Mouse (Mus musculus) kidney, embryonic 14.5 days (tissue): ENCODE measurements around the gene Tbc1d16. TPM values are rescaled to one million over a fixed set of nuclear protein-coding genes. Genes with fewer than 3 reads are reported as not detected.

Experiments
- ATAC-seq: fragments of 200-750 bp; cut with Nextera tagmentation; 2 replicates; pipeline ENCODE4 v1.8.0; 2017; ENCODE audit warnings: moderate number of reproducible peaks, mild to moderate bottlenecking, moderate TSS enrichment, moderate library complexity; ENCODE audit not compliant: low FRiP score, low TSS enrichment
- H3K27ac ChIP-seq: fragments of 300-500 bp; sonication (generic); 2 replicates; pipeline ENCODE4 v1.5.1; 2014; ENCODE audit warnings: low read depth, mild to moderate bottlenecking, low read length, moderate library complexity, mixed read lengths
- H3K27me3 ChIP-seq: fragments of 300-500 bp; sonication (generic); 2 replicates; pipeline ENCODE4 v1.6.1; 2014; ENCODE audit warnings: mild to moderate bottlenecking, low read length; ENCODE audit not compliant: control insufficient read depth, insufficient read depth
- H3K36me3 ChIP-seq: fragments of 300-500 bp; sonication (generic); 2 replicates; pipeline ENCODE4 v1.6.1; 2014; ENCODE audit warnings: low read length, mixed read lengths; ENCODE audit not compliant: control insufficient read depth, insufficient read depth
- H3K4me1 ChIP-seq: fragments of 300-500 bp; sonication (generic); 2 replicates; pipeline ENCODE4 v1.6.1; 2014; ENCODE audit warnings: low read length, mixed read lengths; ENCODE audit not compliant: control insufficient read depth, insufficient read depth
- H3K4me2 ChIP-seq: fragments of 300-500 bp; sonication (generic); replicated peaks from 2 replicates; pipeline ENCODE4 v1.6.1; 2014; ENCODE audit warnings: low read depth, mild to moderate bottlenecking, low read length
- H3K4me3 ChIP-seq: fragments of 300-500 bp; sonication (generic); 2 replicates; pipeline ENCODE4 v1.5.1; 2014; ENCODE audit warnings: mild to moderate bottlenecking, low read length
- H3K9ac ChIP-seq: fragments of 300-500 bp; sonication (generic); 2 replicates; pipeline ENCODE4 v1.6.1; 2014; ENCODE audit warnings: low read depth, mild to moderate bottlenecking, low read length, moderate library complexity
- H3K9me3 ChIP-seq: fragments of 300-500 bp; sonication (generic); 2 replicates; pipeline ENCODE4 v1.6.1; 2016; ENCODE audit warnings: low read length; ENCODE audit not compliant: control insufficient read depth
- WGBS: fragments of 180-500 bp; shearing (Covaris S2); extraction: QIAGEN DNeasy Blood & Tissue Kit; methylation state at CpG from one replicate; pipeline ENCODE4 v1.1.7; 2014; 5-methylcytosine and 5-hydroxymethylcytosine counted together
- polyA plus RNA-seq: library from polyadenylated mRNA; unstranded; fragments of >200 nt; fragmentation: Nextera tagmentation; extraction: Ambion mirVana; gene quantifications from 2 replicates; pipeline ENCODE4 v1.2.1, GENCODE M21; 2014

The Tbc1d16 gene
- polyA plus RNA-seq, 1 experiment from 2014 or later = 13.0 TPM

GRCm38 (mm10) chr11:119133437-119134221, 94.7 kb downstream of the Tbc1d16 start:
- no peak for ATAC-seq
- no peaks in the 10 kb centered on the region for H3K36me3 ChIP-seq
- no peak overlapping the region for H3K9ac ChIP-seq
- H3K4me2 ChIP-seq = no peak overlapping the region
- no peak overlapping the region for H3K4me3 ChIP-seq
- WGBS = 68% methylated on average over 5 of the region's 5 CpGs
- no peaks in the 10 kb centered on the region for H3K9me3 ChIP-seq
- 0 out of 2 replicates have a peak, but pooled peaks cover 8% of the 10 kb centered on the region for H3K27me3 ChIP-seq
- H3K4me1 ChIP-seq = peaks cover 10% of the 10 kb centered on the region
- no peak overlapping the region for H3K27ac ChIP-seq

- Histone ChIP-seq H3K27ac (no peak overlapping the region), H3K36me3 (no peaks in the 10 kb centered on the region), H3K9me3 (no peaks in the 10 kb centered on the region), H3K27me3 (0 out of 2 replicates have a peak, but pooled peaks cover 9% of the 10 kb centered on the region), H3K4me3 (no peak overlapping the region), H3K9ac (no peak overlapping the region), H3K4me1 (peaks cover 19% of the 10 kb centered on the region), H3K4me2 (no peak overlapping the region)
- 79% methylated on average over 14 of the region's 14 CpGs for WGBS
- ATAC-seq = no peak
Measured at GRCm38 (mm10) chr11:119132198-119133035, 95.9 kb downstream of the Tbc1d16 start.

- Histone ChIP-seq H3K9ac (no peak overlapping the region), H3K4me2 (peak overlapping the region; percentile 31), H3K27ac (no peak overlapping the region), H3K4me3 (peak overlapping the region; percentile 10; the same call in 1 of the 2 replicates), H3K4me1 (peaks cover 30% of the 10 kb centered on the region), H3K9me3 (no peaks in the 10 kb centered on the region), H3K36me3 (no peaks in the 10 kb centered on the region), H3K27me3 (0 out of 2 replicates have a peak, but pooled peaks cover 10% of the 10 kb centered on the region)
- ATAC-seq = no peak
- WGBS = 3% methylated on average over 23 of the region's 24 CpGs
Measured at GRCm38 (mm10) chr11:119130081-119130765, 98.1 kb downstream of the Tbc1d16 start.

GRCm38 (mm10) chr11:119129281-119130058, 98.8 kb downstream of the Tbc1d16 start:
- ATAC-seq = no peak
- Histone ChIP-seq H3K4me2 (peak overlapping the region; percentile 31), H3K9ac (no peak overlapping the region), H3K9me3 (no peaks in the 10 kb centered on the region), H3K36me3 (no peaks in the 10 kb centered on the region), H3K4me1 (peaks cover 30% of the 10 kb centered on the region), H3K27ac (no peak overlapping the region), H3K27me3 (0 out of 2 replicates have a peak, but pooled peaks cover 10% of the 10 kb centered on the region), H3K4me3 (no peak overlapping the region)
- WGBS = 39% methylated on average over 18 of the region's 18 CpGs

- H3K27me3 ChIP-seq = 0 out of 2 replicates have a peak, but pooled peaks cover 10% of the 10 kb centered on the region
- ATAC-seq = no peak; the same call in 1 of the 2 replicates
- no peak overlapping the region for H3K4me3 ChIP-seq
- no peaks in the 10 kb centered on the region for H3K9me3 ChIP-seq
- no peak overlapping the region for H3K9ac ChIP-seq
- H3K27ac ChIP-seq = no peak overlapping the region
- peaks cover 30% of the 10 kb centered on the region for H3K4me1 ChIP-seq
- H3K36me3 ChIP-seq = no peaks in the 10 kb centered on the region
- 48% methylated on average over 11 of the region's 11 CpGs for WGBS
- H3K4me2 ChIP-seq = no peak overlapping the region
Measured at GRCm38 (mm10) chr11:119128668-119129280, 99.5 kb downstream of the Tbc1d16 start.

GRCm38 (mm10) chr11:119127686-119128473, 100.4 kb downstream of the Tbc1d16 start:
- no peak overlapping the region for H3K9ac ChIP-seq
- peaks cover 30% of the 10 kb centered on the region for H3K4me1 ChIP-seq
- no peaks in the 10 kb centered on the region for H3K9me3 ChIP-seq
- WGBS = 59% methylated on average over 9 of the region's 9 CpGs
- no peak overlapping the region for H3K4me2 ChIP-seq
- H3K27me3 ChIP-seq = 0 out of 2 replicates have a peak, but pooled peaks cover 10% of the 10 kb centered on the region
- no peak for ATAC-seq
- no peak overlapping the region; the same call in 1 of the 2 replicates for H3K27ac ChIP-seq
- H3K36me3 ChIP-seq = no peaks in the 10 kb centered on the region
- no peak overlapping the region for H3K4me3 ChIP-seq

- Histone ChIP-seq H3K36me3 (no peaks in the 10 kb centered on the region), H3K27me3 (0 out of 2 replicates have a peak, but pooled peaks cover 10% of the 10 kb centered on the region), H3K9ac (no peak overlapping the region), H3K9me3 (no peaks in the 10 kb centered on the region), H3K4me2 (no peak overlapping the region), H3K4me3 (no peak overlapping the region), H3K27ac (no peak overlapping the region), H3K4me1 (peaks cover 30% of the 10 kb centered on the region)
- ATAC-seq = no peak
- WGBS = 31% methylated on average over 12 of the region's 12 CpGs
Measured at GRCm38 (mm10) chr11:119127147-119127546, 101.2 kb downstream of the Tbc1d16 start.
